15 mouse cellular contexts compared by ENCODE assay signal in the genomic region with DNA sequence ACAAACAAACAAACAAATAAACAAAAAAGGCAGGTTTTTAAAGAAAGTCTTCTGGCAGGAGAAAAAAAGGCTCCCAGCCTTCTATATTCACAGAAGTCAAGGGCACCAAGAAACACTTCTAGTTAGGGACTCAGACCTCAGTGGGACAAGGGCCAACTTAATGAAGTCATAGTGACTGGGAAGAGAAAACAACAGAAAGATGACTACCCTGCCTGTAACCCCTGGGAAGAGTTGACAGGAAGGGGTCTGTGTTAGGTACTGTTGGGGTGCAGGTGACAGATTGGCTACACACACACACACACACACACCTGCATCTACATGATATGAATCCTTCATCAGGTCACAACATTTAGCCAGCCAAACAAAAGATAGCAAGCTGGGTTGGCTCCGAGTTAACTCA. TPM values are rescaled to one million over a fixed set of nuclear protein-coding genes. Genes with fewer than 3 reads are reported as not detected.
DNase-seq lines count a peak whose midpoint lies in the region; ATAC-seq and TF ChIP-seq lines count a peak whose summit lies in the region.
"Had no signal": no experiment of that assay in that cellular context is flagged by ENCODE, and none has a peak within 500 bp of the region (broad histone marks: within the 10 kb centered on the region; RNA-seq: fewer than 3 reads in every experiment).

No protein-coding gene starts in this region.

- H3K4me2 ChIP-seq in midbrain, embryonic 13.5 days (replicated peaks): no peak overlapping the region
- H3K4me2 ChIP-seq: heart, embryonic 13.5 days; limb, embryonic 12.5 days had no signal

- 84% methylated on average over 1 of the region's 1 CpGs for WGBS in hindbrain, embryonic 10.5 days
- 81% methylated on average over 1 of the region's 1 CpGs for WGBS in midbrain, embryonic 13.5 days

- peak; percentile 27 for DNase-seq in adipocyte (ENCODE audit: low spot score)
- DNase-seq in hindbrain, embryonic 10.5 days (ENCODE audit: low spot score): no peak
- no peak for DNase-seq in cerebellum, adult 18-20 months
- no peak for DNase-seq in kidney, postnatal 4 days
- DNase-seq: gastrocnemius, postnatal 36 days; liver, postnatal 0 days had no signal

- H3K27me3 ChIP-seq in hindbrain, embryonic 10.5 days (ENCODE audit: insufficient read depth, poor library complexity, severe bottlenecking): no peaks in the 10 kb centered on the region
- no peaks in the 10 kb centered on the region for H3K27me3 ChIP-seq in midbrain, embryonic 13.5 days
- H3K27me3 ChIP-seq: CH12.LX; heart, embryonic 13.5 days; limb, embryonic 12.5 days had no signal

- peak overlapping the region; percentile 74 for H3K27ac ChIP-seq in cortical plate, adult 2 months (ENCODE audit: insufficient read depth, low read length)
- peak overlapping the region; percentile 79 for H3K27ac ChIP-seq in hindbrain, embryonic 10.5 days
- H3K27ac ChIP-seq in midbrain, embryonic 13.5 days: peak overlapping the region; percentile 89
- H3K27ac ChIP-seq: heart, embryonic 13.5 days; limb, embryonic 12.5 days; macrophage had no signal

- no peaks in the 10 kb centered on the region for H3K9me3 ChIP-seq in hindbrain, embryonic 10.5 days
- no peaks in the 10 kb centered on the region for H3K9me3 ChIP-seq in midbrain, embryonic 13.5 days
- H3K9me3 ChIP-seq: heart, embryonic 13.5 days; limb, embryonic 12.5 days had no signal

- no peak for ATAC-seq in midbrain, embryonic 13.5 days
- no peak for ATAC-seq in cerebellum, adult (ENCODE audit: insufficient number of reproducible peaks, low FRiP score, low TSS enrichment)
- ATAC-seq: inflammation-experienced regulatory T-cells, adult 6 months; liver, postnatal 0 days had no signal

- H3K9ac ChIP-seq in midbrain, embryonic 13.5 days (replicated peaks): no peak overlapping the region
- H3K9ac ChIP-seq: heart, embryonic 13.5 days; limb, embryonic 12.5 days; liver, postnatal 0 days had no signal

- no peak overlapping the region for H3K4me3 ChIP-seq in cortical plate, adult 2 months (ENCODE audit: insufficient read depth, low read length)
- no peak overlapping the region for H3K4me3 ChIP-seq in hindbrain, embryonic 10.5 days
- no peak overlapping the region for H3K4me3 ChIP-seq in midbrain, embryonic 13.5 days (replicated peaks)
- H3K4me3 ChIP-seq: heart, embryonic 13.5 days; limb, embryonic 12.5 days had no signal

- H3K4me1 ChIP-seq in cortical plate, adult 2 months (ENCODE audit: control insufficient read depth, insufficient read depth, low read length): peaks cover 3% of the 10 kb centered on the region
- peaks cover 33% of the 10 kb centered on the region for H3K4me1 ChIP-seq in hindbrain, embryonic 10.5 days (replicated peaks)
- peaks cover 27% of the 10 kb centered on the region for H3K4me1 ChIP-seq in midbrain, embryonic 13.5 days (replicated peaks)
- H3K4me1 ChIP-seq: heart, embryonic 13.5 days; limb, embryonic 12.5 days had no signal

- TF ChIP-seq POLR2A in cortical plate, adult 2 months (IDR thresholded peaks at IDR 0.05; ENCODE audit: extremely low read depth, insufficient read depth, low read length): no peak

- TF ChIP-seq CTCF in cortical plate, adult 2 months (IDR thresholded peaks at IDR 0.05; ENCODE audit: extremely low read depth, insufficient read depth, low read length): no peak

- 0 out of 2 replicates have a peak, but pooled peaks cover 7% of the 10 kb centered on the region for H3K36me3 ChIP-seq in hindbrain, embryonic 10.5 days
- peaks cover 16% of the 10 kb centered on the region; the same call in 1 of the 2 replicates for H3K36me3 ChIP-seq in midbrain, embryonic 13.5 days
- H3K36me3 ChIP-seq: heart, embryonic 13.5 days; limb, embryonic 12.5 days had no signal

RNA-seq across cellular contexts. Expression of gene Acss1, which starts 25.1 kb away (rescaled TPM):
- 27.2 and 28.8 TPM in 2 replicates for polyA plus RNA-seq in cortical plate, adult 2 months (2012; rRNA removed)
- 16.2 and 34.1 TPM in 2 replicates for polyA plus RNA-seq in hindbrain, embryonic 10.5 days (2016; fragmentation: Nextera tagmentation; extraction: Ambion mirVana)
- polyA plus RNA-seq in midbrain, embryonic 13.5 days (2015; fragmentation: Nextera tagmentation; extraction: Ambion mirVana): 20.1 and 22.7 TPM in 2 replicates

RNA-seq across cellular contexts. Expression of gene Apmap, which starts 34.8 kb away (rescaled TPM):
- polyA plus RNA-seq in cortical plate, adult 2 months (2012; rRNA removed): 59.1 and 66.9 TPM in 2 replicates
- 32.2 and 39.1 TPM in 2 replicates for polyA plus RNA-seq in hindbrain, embryonic 10.5 days (2016; fragmentation: Nextera tagmentation; extraction: Ambion mirVana)
- polyA plus RNA-seq in midbrain, embryonic 13.5 days (2015; fragmentation: Nextera tagmentation; extraction: Ambion mirVana): 39.9 and 43.0 TPM in 2 replicates

RNA-seq across cellular contexts. Expression of gene Vsx1, which starts 46.0 kb away (rescaled TPM):
- polyA plus RNA-seq in cortical plate, adult 2 months (2012; rRNA removed): 0.13 and 0.27 TPM in 2 replicates
- polyA plus RNA-seq in hindbrain, embryonic 10.5 days (2016; fragmentation: Nextera tagmentation; extraction: Ambion mirVana): 1.0 TPM in 2 replicates
- 0.05 and 0.23 TPM in 2 replicates for polyA plus RNA-seq in midbrain, embryonic 13.5 days (2015; fragmentation: Nextera tagmentation; extraction: Ambion mirVana)
- polyA plus RNA-seq: heart, embryonic 13.5 days; inflammation-experienced regulatory T-cells, adult 6 months; limb, embryonic 12.5 days; liver, postnatal 0 days; macrophage; urinary bladder, adult 2 months had no signal
